Mouse (Mus musculus) erythroblast, adult 5-6 weeks (primary cell): ENCODE results near the gene Fam98c. TPM values are rescaled to one million over a fixed set of nuclear protein-coding genes. Genes with fewer than 3 reads are reported as not detected.
"Not testable (repeated sequence)": the region's sequence is repeated elsewhere in the genome, so short reads cannot be mapped to it uniquely, and the experiment has no call there.

ENCODE experiments used
- ATAC-seq: replicated peaks from 2 replicates; pipeline ENCODE4 v1.8.0; 2016; ENCODE audit warnings: moderate number of reproducible peaks, mild to moderate bottlenecking, moderate TSS enrichment, inconsistent platforms; ENCODE audit not compliant: poor library complexity, low FRiP score, severe bottlenecking
- total RNA-seq, 2 experiments: library from RNA; stranded (forward) in 1 of 2; stranded (reverse) in 1 of 2; fragments of 150-400 nt in 1 of 2; fragments of 200-764, 138-1000 nt in 1 of 2; gene quantifications; 2 replicates each; pipeline versions ENCODE4 v1.2.3 to v1.2.4; 2015 to 2017; ENCODE audit warnings: low replicate concordance in 2 of 2

The Fam98c gene
- total RNA-seq, 2 experiments from 2014 or later = 2.7 to 4.6 TPM

DNA sequence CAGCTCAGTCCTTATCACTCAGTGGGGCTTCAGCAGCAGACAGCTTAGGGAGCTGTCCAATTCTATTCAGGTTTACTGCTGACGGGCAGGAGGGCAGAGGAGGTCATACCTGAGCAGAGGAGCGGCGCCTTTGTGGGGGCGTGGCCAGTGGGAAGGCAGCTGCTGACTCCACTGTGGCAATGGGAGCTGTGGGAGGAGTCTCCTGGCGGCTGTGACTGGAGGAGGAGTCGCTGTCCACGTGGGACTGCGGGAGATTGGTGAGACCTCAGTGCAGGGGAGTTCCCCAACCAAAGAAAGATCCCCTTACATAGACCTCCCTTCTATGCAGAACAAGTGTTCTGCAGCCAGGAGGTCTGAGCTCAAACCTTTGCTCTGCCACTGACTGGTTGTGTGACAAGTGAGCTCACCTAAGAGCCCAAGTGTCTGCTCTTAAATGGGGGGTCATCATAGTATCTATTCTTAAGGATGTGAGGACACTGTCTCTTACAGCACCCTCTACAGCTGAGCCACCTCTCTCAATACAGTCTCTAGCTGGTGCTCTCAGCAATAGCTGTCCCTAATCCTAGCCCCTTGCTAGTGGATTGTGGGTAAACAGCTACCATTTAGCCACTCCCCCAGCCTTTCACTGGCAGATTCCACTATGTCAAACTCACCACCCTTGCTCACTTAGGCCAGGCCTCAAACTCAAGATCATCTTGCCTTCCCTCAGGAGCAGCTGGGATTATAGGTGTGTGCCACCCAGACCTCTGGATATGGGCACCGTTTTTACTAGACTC lies 6.9 kb upstream of the Fam98c start:
- ATAC-seq = peak; percentile 59; the same call in 1 of the 2 replicates

DNA sequence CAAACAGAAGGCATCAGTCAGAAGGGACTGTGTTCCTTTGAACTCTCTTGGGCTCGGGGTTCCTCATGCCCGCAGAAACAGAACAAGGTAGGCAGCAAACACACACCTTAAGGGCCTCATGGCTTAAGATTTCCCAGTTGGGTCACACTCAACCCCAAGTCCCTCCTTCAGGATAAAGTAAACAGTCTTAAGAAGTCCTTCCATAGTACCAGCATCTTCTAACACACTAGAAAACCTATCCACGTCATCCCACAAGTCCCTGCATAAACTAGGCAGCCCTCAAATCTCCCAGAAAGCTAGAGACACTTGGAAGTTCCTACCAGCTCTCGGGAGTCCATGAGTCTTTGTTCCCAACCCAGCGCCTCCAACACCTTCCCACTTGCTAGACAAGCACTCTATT lies 6.3 kb upstream of the Fam98c start:
- no peak for ATAC-seq

DNA sequence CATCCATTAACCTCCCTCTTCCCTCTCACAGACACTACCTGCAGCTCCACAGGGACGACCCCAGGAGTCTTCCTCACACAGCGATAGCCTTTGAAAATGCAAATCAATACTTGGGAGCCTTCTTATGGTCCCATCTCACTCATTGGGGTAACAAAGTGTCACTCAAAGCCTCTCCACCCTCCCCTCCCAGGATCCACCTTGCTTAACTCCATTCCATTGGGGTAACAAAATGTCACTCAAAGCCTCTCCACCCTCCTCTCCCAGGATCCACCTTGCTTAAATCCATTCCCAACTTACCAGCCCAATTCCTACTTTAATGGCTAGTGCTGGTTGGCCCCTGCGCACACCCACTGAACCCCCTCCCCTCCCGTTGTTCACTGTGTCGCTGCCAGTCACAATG lies 2.2 kb upstream of the Fam98c start:
- no peak for ATAC-seq

DNA sequence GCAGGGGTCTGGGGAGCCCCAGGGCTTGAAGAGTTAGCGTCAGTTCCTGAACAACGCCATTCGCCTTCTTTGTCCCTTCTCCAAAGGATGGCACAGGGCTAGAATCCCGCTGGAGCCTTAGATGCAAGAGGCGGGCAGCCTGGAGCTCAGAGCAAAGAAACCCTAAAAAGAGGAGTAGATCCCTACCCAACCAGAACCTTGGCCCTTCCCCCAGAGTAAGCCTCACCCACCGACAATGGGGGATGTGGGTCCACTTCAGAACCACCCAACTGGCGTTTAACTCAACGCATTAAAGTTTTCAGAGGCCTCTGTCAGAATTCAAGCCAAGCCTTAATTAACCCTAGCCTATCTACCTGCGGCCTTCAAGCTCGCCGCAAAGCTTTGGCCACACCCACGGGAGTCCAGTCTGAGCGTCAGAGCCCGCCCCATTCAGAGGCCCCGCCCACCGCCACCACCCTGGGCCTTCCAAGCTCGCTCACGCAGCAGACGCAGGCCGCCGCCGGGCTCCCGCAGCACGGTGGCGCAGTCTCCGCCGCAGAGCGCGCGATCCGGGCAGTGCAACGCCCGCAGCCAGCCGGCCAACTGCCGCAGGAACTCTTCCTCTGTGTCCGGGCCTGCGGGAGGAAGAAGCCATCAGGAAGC lies 717 bp downstream of the Fam98c start:
- ATAC-seq = peak; percentile 90

DNA sequence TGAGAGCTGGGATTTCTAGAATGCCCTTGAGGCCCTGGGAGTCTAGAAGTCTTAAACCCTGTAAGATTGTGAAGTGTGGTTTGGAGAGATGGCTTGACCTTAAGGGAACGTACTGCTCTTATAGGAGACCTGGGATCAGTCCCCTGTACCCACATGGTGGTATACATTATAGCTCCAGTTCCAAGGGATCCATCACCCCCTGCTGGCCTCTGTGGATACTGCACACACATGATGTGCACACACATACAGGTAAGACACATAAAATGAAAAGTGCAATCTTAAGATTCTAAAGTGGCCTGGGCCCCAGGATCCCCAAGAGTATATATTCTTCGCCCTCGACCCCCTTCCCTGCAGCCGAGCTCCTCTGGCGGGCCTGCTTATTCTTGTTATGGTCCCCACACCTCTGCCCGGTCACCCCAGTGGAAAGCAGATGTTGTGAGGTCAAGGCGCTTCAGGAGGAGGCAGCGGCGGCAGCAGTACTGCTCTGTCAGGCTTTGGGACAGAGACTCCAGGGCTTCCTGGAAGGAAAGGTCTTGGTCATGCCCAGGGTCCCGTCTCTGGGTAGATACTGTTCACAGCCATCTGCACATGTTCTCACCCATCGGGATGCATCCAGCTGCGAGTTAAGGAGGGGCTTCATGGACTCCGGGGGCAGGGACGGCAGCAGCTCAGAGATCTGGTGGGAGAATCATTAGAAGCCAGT lies 1.9 kb downstream of the Fam98c start:
- no peak for ATAC-seq

DNA sequence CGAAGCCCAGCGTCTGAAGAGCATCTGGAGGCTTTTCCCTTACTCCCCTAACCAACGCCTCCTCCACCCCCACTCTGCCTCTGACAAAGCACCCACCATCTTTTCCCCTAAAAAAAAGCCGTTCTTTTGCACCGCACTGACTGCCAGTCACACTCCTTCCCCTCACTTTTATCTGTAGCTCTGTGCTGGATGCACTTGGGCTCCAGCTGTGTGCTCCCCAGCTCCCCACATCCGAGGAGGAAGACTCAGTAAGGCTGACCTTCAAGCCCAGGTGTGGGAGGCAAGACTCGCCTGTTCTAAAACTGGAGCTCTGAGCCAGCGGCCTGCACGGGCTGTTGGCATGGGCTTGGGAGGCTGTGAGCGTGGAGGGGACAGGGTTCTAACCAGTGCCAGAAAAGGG lies 4.5 kb downstream of the Fam98c start:
- ATAC-seq = no peak

DNA sequence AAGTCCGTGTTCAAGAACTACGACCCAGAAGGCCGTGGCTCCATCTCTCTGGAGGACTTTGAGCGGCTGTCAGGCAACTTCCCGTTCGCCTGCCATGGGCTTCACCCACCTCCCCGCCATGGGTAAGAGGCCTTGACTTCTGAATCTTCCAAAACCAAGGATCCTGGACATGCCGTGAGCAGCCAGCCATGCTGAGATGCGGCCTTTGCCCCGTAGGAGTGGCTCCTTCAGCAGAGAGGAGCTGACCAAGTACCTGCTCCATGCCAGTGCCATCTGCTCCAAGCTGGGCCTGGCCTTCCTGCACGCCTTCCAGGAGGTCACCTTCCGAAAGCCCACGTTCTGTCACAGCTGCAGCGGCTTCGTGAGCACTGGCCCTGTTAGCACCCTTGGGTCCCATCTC lies 7.3 kb downstream of the Fam98c start:
- no peak for ATAC-seq

DNA sequence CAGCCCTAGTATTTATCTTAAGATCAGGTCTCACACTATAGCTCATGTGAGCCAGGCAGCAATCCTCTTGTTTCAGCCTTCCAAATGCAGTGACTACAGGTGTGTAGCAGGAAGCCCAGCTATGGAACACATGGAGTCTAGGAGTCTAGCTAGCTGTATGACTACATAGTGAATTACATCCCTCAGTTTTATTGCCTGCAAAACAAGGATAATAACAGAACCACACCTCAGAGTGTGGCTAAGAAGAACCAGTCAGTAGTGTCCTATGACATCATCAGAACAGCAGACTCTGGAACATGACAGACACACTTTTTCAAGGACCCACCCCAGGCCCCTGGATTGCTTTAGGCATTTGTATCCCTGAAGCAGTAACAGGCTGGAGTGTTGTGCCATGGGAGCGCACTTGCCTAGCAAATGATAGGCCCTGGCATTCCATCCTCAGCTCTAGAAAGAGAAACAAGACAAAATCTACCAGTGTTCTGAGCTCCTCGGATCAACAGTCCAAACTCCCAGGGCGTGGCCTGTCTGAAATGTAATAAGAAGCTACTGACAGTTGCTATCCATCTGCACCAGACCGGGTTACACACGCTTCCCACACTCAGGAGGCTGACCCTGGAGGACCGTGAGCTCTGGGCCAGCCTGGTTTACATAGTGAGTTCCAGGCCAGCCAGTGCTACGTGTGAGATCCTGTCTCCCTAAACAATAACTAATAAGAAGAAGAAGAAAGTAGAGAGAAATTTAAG lies 9.2 kb downstream of the Fam98c start:
- no peak for ATAC-seq

DNA sequence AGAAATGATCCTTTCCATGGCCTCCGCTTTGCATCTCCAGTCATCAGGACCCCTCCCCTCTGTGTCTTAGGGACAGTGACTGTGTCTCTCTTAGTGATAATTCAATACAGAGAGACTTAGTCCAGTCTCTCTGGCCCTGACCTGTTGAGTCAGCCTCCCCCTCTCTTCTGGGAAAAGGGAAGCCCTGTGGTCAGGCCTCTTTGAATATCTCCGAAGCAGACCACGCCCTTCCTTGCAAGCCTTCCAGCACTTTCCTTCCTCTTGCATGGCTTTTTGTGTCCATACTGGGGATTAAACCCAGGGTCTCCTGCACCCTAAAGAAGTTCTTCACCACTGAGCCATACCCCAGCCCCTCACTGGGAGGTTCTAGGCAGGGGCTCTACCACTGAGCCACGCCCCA lies 12.0 kb downstream of the Fam98c start:
- no peak for ATAC-seq

DNA sequence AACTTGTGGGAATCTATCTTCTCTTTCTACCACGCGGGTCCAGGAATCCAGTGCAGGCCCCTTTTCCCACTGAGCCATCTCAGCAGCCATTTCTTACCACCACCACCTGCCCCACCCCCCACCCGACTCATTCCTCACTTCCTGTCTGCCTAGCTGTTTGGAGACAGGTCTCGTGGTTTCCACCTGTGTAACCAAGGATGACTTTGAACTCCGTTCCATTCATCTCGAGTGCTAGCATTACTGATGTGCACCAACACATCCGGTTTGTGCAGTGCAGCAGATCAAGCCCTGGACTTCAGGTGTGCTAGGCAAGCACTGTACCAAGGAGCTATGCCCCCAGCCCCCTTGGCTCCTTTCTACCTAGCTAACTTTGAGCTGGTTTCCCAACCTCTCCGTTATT lies 14.6 kb downstream of the Fam98c start:
- no peak for ATAC-seq

DNA sequence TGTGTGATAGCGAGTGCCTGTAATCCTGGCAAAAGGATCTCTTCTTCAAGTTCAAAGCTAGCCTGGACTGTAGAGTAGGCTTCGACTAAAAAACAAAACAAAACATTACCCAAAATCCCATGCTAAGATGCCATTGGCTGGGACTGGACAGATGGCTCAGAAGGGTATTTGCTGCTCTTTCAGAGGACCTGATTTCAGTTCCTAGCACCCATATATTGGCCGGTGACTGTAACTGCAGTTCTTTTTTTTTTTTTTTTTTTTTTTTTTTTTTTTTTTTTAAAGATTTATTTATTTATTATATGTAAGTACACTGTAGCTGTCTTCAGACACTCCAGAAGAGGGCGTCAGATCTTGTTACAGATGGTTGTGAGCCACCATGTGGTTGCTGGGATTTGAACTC lies 16.8 kb downstream of the Fam98c start:
- not testable (repeated sequence) for ATAC-seq

DNA sequence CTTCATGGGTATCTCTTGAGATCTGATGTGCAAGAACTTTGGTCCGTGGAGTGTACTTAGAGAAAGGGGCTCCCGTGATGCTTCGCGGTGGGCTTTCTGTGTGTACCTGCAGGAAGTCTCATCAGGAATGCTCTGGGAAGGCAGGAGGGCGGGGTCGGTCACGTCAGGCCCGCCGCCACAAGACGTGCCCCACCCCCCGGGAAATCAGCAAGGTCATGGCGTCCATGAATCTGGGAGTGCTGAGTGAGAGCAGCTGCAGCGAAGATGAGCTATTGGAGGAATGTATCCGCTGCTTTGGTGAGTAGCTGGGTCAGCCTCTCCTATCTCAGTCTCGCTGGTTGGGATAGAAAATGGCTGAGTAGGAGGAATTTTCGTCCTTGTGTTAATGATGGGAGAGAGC lies 18.6 kb downstream of the Fam98c start:
- no peak for ATAC-seq

DNA sequence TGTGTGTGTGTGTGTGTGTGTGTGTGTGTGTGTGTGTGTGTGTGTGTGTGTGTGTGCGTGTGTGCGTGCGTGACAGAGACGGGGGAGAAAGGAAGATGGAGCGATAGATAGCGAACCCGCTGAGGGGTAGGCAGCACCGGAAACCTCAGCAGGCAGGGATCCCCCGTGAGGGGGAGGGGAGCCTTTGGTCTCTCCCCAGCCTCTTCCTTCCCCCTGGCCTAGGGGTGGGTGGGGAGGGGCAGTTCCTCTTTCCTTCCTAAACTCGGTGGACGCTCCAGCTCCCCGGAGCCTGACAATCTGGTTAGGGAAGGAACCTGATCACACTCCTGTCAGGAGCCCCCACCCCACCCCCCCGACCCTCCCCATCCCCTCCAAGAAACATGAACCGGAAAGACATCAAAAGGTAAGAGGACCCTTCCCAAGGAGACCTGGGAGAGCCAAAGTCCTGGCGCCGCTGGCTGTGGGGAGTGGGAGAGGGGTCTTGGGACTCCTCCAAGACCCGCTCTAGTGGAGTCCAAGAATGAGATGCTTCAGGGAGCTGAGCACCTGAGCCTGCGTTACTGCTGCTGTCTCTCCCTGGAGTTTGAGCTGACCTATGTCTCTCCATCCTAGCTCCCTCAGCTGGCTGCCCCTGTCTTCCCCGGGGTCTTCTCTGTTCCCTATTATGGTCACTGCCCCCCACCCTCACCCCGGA lies 21.2 kb downstream of the Fam98c start, which contains the start of gene Rasgrp4:
Gene Rasgrp4, plus strand, starts transcription at position 159 of the 694 bp plus-strand sequence.
- no peak for ATAC-seq

DNA sequence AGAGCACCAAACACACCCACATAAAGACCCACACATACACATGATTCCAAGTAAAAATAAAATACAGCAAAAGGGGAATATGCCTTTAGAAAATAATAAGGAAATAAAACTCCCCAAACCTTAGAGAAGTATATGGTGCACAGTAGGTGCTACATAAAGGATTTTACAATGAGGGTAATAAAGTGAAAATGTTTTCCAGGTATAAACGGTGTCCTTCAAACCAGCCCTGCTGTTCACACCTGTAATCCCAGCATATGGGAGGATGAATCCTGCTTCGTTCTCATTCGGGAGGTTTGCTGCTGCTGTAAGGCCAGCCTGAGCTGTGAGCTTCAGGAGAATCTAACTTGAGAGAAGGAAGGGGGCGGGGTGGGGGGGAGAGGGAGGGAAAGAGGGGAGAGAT lies 21.8 kb downstream of the Fam98c start:
- ATAC-seq = no peak

DNA sequence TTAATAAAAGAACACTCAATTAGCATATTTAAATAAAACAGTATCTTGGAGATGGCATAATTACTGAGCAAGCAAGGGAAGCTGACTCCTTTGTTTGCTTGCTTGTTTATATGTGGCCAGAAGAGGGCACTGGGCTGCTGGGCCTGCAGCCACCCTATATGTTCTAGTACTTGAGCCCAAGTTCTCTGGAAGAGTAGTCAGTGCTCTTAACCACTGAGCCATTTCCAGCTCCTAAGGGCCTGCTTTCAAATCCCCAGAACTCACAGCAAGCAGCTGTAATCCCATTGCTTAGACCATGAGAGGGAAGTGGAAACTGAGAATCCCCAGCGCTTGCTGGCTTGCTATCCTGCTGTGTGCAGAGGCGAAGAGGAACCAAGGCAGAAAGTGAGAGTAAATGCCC lies 27.3 kb downstream of the Fam98c start:
- no peak for ATAC-seq

DNA sequence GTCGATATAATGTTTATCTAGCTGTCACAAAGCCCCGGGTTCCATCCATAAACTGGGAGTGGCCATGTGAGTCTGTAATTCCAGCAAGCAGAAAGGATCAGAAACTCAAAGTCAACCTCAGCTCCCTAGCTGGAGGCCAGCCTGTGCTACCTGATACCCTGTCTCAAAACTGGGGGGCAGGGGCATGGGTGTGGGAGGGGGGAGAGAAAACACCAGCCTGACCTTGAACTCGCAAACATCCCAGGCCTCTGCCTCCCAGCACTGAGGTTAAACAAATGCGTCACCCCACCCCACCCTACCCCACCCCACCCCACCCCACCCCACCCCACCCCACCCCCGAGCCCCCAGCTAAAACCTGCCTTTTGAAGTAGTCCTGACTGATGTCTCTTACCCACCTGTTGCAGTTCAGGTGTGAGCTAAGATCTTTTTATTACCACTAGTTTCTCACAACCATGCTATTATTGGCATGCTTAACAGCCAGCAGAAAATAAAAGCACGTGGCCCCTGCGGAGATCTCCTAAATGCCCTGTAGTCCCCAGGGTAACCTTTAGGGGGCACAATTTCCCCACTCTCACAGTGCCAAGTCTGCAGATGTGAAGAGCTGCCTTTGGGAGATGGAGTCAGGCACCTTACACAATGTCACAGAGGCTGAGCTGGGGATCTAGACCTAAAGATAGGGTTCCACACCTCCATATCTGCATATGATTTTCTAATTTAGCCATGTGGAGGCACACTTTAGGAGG lies 29.7 kb downstream of the Fam98c start:
- ATAC-seq = no peak

DNA sequence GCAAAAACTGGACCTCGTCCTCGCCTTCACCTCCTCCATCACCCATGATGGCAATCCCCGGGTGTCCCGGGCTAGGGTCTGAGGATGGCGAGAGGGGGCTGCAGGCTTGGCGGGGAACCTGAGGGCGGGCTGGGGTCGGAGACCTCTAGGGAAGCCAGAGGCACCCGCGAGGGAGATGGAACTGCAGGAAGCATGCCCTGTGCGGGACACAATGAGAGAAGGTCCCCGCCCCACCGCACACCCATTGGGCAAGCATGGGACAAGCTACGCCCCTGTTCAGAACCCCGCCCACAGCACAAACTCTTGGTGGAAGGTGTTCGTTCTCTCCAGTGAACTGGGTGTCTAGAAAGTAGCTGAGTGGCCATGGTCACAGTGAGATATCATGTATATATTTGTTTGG lies 31.1 kb downstream of the Fam98c start, which contains the start of gene Ryr1:
Gene Ryr1, minus strand, starts transcription at position 210 of the 400 bp plus-strand sequence.
- 0 out of 2 replicates have a peak, but pooled peaks have one; percentile 60 for ATAC-seq

DNA sequence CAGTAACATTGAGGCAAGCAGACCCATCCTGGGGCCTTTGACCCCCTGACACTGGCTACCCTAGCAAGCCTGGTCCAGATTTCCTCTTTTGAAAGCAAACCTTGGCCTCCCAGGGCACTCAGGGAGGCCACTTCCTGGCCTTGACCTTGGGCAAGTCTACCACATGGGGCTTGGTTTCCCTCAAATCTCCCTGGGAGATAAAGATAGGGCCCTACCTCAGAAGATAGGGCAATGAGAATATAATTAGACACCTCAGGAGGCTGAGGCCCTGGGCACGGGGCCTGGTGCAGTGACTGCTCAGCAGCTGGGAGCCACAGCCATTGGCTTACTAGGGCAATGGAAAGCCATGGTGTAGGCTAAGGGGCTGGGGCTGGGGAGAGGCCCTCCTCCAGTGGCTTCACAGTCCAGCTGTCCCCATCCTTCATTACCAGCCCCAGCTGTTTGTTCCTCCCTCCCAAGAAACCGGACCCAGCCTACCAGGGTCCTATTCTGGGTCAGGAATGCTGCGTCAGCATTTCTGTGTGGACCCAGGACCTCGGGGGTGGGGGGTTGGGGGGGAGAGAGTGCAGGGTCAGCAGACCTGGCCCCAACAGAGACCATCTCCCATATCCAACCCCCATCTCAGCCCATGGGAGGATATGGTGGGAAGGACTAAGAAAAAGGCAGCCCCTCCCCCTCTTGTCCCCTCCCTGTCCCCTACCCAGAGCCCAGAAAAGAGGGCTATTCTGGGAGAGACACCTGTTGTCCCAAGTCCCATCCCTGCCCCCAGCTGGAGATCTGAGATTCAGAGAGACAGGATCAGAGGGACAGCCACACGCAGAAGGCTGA lies 32.3 kb downstream of the Fam98c start:
- no peak for ATAC-seq
